Mouse (Mus musculus): ENCODE data around the gene Fgfr3.

The Fgfr3 gene

GRCm38 (mm10) chr5:33721541-33722265 lies at the start of gene Fgfr3:
Fgfr3 (plus strand) TSS chr5:33721674.
- peak; percentile 36; the same call in 1 of the 2 replicates for ATAC-seq (ENCODE audit: low TSS enrichment)

GRCm38 (mm10) chr5:33674439-33674838 lies 47.0 kb upstream of the Fgfr3 start:
- peak; percentile 76 for ATAC-seq (ENCODE audit: low TSS enrichment)

GRCm38 (mm10) chr5:33675964-33676363 lies 45.5 kb upstream of the Fgfr3 start:
- peak; percentile 70; the same call in 1 of the 2 replicates for ATAC-seq (ENCODE audit: low TSS enrichment)

GRCm38 (mm10) chr5:33678244-33678643 lies 43.2 kb upstream of the Fgfr3 start:
- no peak for ATAC-seq (ENCODE audit: low TSS enrichment)

GRCm38 (mm10) chr5:33681044-33681443 lies 40.4 kb upstream of the Fgfr3 start:
- no peak for ATAC-seq (ENCODE audit: low TSS enrichment)

- ATAC-seq (ENCODE audit: low TSS enrichment) = no peak
Measured at GRCm38 (mm10) chr5:33681611-33682388, 39.7 kb upstream of the Fgfr3 start.

GRCm38 (mm10) chr5:33682963-33683362 lies 38.5 kb upstream of the Fgfr3 start:
- ATAC-seq (ENCODE audit: low TSS enrichment) = no peak

GRCm38 (mm10) chr5:33683897-33684652 lies 37.4 kb upstream of the Fgfr3 start:
- peak; percentile 55; the same call in 1 of the 2 replicates for ATAC-seq (ENCODE audit: low TSS enrichment)

- no peak for ATAC-seq (ENCODE audit: low TSS enrichment)
Measured at GRCm38 (mm10) chr5:33684932-33685331, 36.5 kb upstream of the Fgfr3 start.

GRCm38 (mm10) chr5:33687142-33687541 lies 34.3 kb upstream of the Fgfr3 start:
- ATAC-seq (ENCODE audit: low TSS enrichment) = no peak

GRCm38 (mm10) chr5:33688278-33689220 lies 32.9 kb upstream of the Fgfr3 start:
- ATAC-seq (ENCODE audit: low TSS enrichment) = no peak

GRCm38 (mm10) chr5:33689221-33689844 lies 32.1 kb upstream of the Fgfr3 start:
- ATAC-seq (ENCODE audit: low TSS enrichment) = no peak

GRCm38 (mm10) chr5:33689852-33690645 lies 31.4 kb upstream of the Fgfr3 start:
- no peak for ATAC-seq (ENCODE audit: low TSS enrichment)

- ATAC-seq (ENCODE audit: low TSS enrichment) = no peak
Measured at GRCm38 (mm10) chr5:33692393-33692792, 29.1 kb upstream of the Fgfr3 start.

GRCm38 (mm10) chr5:33694461-33694847 lies 27.0 kb upstream of the Fgfr3 start:
- no peak for ATAC-seq (ENCODE audit: low TSS enrichment)

- peak; percentile 19; the same call in 1 of the 2 replicates for ATAC-seq (ENCODE audit: low TSS enrichment)
Measured at GRCm38 (mm10) chr5:33694848-33695717, 26.4 kb upstream of the Fgfr3 start.

- no peak for ATAC-seq (ENCODE audit: low TSS enrichment)
Measured at GRCm38 (mm10) chr5:33695718-33696121, 25.8 kb upstream of the Fgfr3 start.

GRCm38 (mm10) chr5:33696430-33696829 lies 25.0 kb upstream of the Fgfr3 start:
- no peak for ATAC-seq (ENCODE audit: low TSS enrichment)

- no peak for ATAC-seq (ENCODE audit: low TSS enrichment)
Measured at GRCm38 (mm10) chr5:33697534-33697933, 23.9 kb upstream of the Fgfr3 start.
